Mouse (Mus musculus) CD8-positive naive resting alpha-beta T cell, adult 2 months (primary cell): ENCODE measurements around the gene Aicda.
"Not testable (repeated sequence)": the region's sequence is repeated elsewhere in the genome, so short reads cannot be mapped to it uniquely, and the experiment has no call there.

Experiments
- DNase-seq, 2 experiments: peaks; one replicate each; pipeline ENCODE4 v3.0.0; 2022; ENCODE audit warnings: low read depth in 2 of 2, low spot score in 2 of 2

The Aicda gene

DNA sequence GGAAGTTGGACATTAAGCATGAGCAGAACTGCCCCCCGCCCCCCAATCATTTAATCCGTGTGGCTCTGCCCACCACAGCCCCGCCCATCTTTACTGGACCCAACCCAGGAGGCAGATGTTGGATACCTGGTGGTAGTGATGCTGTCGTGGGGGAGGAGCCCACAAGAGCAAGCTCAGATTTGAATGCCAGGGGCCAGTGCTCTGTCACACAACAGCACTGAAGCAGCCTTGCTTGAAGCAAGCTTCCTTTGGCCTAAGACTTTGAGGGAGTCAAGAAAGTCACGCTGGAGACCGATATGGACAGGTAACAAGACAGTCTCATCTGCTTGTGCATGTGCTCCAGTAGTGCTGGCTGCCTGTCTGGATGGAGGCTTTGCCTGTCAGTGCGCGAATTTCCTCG is at the start of gene Aicda:
TSS of gene Aicda (plus strand) at position 196 of the 400 bp plus-strand sequence.
- no peak for DNase-seq

DNA sequence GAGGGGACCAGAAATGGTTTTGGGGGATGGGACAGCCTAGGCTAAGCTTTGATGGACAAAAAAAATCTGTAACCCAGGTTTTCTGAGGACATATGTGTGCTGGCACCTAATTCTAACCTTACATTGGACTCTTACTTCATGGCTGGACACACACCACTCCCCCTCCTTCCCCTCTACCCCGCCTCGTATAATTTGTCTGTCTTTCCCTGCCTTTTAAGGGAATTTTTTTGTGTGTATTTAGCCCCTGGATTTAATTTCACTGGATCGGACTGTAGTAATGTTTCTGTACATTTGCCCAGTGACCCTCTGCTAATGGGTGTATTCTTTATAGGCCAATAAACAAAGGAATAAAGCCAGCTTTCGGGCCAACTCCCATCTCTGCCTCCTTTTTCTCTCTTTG is 48.6 kb upstream of the Aicda start:
- no peak for DNase-seq

DNA sequence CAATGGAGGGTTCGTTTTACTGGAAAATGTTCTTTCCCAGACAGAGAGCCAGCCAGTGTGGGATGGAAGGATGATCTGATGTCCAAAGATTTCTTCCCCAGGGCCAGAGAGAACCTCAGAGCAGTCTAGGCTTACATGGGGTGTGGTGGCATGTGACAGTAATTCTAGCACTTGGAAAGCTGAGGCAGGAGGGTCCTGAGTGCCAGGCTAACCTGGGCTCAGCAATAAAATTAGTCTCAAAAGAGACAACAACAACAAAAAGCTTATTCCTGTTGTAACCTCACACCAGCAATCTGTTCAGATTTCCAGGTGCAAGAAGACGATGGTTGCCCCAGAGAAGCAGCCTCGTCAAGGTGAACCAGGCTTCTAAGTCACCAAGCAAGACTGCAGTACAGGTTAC is 48.1 kb upstream of the Aicda start, which contains the start of gene Mfap5:
TSS of gene Mfap5 (plus strand) at position 301 of the 400 bp plus-strand sequence.
- DNase-seq = no peak

DNA sequence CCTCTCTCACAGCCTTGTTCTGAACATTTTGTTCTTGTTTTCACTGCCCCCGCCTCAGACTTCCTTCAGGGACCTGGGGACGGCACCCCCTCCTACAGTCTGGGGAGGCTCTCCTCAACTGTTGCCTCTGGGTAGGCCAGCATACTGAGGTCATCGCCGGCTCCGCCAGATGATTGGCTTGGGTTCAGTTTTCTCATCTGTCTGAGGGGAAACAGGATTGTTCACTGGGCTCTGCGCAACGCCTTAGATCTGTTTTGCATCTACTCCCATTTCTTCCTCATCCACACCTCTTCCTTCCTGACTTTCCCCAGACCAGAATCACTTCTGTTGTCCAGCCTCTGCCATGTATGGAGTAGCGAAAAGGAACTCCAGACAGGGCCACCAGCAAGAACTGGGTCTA is 45.1 kb upstream of the Aicda start:
- no peak for DNase-seq

DNA sequence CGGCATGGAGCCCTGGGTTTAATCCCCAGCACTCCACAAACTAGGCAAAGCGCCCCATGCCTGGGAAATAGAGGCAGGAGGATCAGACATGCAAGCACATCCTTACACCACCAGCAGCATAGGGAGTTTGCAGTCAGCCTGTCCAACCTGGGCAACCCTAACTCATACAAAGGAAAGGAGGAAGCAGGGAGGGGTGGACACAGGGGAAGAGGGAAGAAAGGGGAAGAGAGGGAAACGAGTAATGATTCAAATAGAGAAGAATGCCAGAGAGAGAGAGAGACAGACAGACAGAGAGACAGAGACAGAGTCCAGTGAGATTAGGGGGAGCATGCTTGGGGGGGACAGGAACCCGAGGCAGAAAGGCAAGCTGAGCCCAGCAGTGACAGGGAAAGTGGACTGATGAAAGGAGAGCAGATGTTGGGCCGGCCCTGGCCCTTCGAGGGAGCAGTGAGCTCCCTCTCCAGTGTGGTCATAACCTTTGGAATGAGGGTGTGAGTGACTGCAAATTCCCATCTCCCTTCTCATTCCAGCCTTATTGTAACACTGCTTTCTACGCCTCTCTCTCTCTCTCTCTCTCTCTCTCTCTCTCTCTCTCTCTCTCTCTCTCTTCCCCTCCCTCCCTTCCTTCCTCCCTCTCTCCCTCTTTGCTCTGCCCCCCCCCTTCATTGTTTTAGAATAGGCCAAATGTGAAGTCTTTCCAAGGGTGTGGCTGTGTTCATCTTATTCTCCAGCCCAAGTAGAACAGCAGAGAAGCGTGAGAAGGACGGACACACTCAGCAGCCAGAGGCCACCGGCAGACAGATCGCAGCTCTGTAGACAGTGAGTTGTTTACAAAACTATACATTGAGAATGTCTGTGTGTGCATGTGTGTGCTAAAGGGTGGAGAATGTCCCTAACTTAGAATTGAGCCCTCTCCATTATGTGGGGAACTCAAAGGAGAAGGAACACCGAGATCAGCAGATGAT is 40.4 kb upstream of the Aicda start:
- DNase-seq = no peak

DNA sequence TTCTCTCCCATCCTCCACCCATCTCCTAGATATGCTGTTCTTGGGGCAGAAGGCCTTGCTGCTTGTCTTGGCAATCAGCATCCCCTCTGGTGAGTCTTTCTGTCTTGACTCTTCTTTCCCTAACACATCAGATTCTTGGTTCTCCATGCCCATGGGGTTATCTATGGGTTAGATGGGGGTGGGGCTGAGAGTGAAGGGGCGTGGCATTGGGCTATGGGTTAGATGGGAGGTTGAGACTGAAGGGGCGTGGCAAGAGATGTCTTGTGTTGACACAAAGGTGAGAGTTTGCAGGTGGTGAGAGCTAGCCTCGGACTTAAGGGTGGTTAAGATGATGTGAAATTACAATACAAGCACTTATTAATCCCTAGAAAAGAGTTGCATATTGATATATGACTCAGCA is 39.3 kb upstream of the Aicda start:
- no peak for DNase-seq

DNA sequence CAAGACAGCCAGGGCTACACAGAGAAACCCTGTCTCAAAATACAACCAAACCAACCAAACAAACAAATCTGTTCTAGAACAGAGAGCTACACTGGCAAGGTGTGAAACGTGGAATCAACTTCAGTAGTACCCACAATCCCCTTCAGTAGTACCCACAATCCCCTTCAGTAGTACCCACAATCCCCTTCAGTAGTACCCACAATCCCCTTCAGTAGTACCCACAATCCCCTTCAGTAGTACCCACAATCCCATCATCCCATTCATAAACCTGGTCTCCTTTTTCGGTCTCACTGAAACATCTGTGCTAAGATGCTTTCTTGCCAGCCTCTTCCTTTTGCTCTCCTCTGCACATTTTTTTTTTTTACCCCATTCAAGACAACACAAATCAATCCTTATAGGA is 37.8 kb upstream of the Aicda start:
- not testable (repeated sequence) for DNase-seq

DNA sequence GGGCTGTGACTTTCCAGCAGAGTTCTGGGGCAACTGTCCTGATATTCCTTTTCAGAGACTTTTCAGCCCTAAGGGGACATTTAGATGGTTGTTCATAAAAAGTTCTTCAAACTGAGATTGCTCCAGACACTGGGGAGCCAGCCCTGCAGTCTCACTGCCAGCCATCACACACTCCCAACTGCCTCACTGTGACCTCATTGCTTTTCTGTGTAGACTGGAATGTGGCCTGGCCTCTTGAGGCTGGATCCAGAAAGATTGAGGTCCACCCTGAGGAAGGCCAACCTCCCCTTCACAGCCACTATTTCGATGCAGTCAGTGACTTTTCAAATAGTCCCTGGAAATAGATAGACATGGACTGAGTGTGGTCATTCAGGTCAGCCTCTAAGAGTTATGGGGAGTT is 35.9 kb upstream of the Aicda start:
- no peak for DNase-seq

DNA sequence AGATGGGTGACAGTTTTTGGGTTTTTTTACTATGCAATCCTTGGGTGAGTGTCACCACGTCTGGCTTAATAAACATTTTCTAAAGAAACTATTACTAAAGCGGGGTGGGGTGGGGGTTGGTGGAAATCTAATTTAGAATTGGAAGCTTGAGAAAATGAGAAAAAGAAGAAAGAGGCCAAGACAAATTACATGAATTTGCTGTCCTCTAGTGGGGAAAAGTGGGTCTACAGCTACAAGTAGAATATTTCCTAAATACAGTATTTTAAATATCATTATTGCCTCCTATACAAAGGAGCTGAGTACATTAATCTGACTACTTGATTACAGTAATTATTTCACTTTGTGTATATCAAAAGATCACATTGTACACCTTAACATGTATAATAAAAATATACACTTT is 34.2 kb upstream of the Aicda start:
- no peak for DNase-seq

DNA sequence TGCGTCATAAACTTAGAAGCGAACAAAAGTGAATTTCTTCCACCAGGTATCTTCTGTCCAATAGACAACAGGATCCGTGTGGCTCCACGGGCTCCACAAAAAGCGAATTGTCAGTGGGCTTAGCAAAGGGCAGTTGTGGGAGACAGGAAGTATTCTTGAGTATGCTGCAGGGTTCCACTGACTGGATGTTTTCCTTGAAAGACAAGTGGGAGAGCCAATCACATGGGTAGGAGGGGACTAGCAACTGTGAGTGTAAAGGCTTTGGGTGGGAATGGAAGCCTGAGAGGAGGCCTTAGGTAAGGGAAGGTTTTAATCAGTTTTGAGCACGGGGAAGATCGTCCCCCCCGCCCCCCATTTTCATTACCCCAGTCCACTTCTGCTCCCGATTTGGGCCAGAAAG is 31.0 kb upstream of the Aicda start:
- no peak for DNase-seq

DNA sequence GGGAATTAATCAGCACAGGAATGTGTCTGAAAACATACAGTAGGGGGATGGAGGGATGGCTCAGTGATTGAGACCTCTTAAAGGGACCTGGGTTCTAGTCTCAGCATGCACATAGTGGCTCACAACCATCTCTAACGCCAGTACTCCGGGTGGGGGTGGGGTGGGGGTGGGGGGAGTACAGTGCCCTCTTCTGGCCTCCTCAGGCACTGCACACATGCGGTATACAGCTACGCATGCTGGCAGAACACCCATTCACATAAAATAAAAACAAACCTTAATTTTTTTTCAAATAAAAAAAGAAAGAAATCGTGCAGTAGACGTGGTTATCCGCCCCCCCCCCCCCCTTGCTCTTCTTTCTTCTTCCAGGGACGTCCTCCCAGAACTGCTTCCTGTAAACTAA is 30.3 kb upstream of the Aicda start:
- no peak for DNase-seq

DNA sequence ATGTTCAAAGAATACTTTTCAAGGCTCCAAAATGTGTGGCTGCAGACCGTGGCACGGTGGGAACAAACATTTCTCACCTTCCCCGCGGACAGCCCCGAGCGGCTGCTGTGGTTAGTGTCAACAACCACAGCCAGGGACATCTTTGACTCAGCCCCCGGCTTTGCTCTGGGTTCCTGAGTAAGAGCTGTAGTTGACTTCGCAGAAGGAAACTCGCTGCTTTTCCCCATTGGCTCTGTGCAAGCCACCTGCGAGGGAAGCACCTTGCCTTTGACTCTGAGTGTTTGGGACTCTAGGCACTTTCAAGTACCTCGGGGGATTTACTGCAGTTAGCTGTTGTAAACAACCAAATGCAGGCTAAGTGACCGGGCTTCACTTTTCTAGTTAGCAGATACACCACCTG is 26.0 kb upstream of the Aicda start:
- no peak for DNase-seq

DNA sequence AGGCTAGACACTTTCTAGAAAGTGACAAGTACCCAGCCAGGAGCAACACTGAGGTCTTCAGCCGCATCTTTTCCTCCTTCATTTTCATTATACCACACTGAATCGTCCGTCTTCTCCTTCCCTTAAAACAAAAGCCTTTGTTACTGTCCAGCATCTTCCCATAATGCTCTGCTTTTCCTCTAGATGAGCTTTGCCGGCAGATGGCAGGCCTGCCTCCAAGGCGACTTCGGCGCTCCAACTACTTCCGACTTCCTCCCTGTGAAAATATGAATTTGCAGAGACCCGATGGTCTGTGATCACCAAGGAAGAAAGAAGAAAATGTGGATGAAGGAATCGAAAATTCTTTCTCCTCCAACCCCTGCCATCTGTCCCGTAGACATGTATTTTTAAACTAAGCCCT is 25.5 kb upstream of the Aicda start:
- DNase-seq = no peak

DNA sequence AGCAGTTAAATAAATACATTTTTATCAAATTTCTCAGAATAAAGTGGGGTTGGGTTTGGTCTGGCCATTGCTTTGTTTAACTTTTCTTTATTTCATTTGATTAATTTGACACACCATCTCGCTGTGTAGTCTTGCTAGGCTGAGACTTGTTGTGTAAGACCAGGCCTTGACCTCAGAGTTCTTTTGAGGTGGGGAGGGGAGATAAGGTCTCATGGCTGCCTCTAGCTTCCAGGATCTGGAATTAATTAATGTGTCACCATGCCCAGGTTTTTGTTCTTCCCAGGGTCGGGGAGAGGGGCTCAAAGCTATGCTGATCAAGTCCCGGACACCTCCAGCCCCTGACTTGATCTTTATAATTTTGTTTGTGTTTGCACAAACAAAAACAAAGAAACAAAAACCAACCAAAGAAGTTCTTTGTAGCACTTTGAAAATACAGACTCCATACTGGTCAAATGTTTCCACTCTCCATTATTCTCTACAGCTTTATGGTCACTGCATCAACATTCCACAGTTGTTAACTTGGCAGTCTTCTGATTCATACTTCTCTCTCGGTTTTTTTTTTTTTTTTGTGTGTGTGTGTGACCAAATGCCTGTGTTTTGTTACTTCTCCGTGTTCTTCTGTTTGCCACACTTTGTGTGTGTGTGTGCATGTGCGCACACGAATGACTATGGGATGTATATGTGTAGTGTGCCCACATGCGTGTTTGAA is 22.0 kb upstream of the Aicda start:
- no peak for DNase-seq

DNA sequence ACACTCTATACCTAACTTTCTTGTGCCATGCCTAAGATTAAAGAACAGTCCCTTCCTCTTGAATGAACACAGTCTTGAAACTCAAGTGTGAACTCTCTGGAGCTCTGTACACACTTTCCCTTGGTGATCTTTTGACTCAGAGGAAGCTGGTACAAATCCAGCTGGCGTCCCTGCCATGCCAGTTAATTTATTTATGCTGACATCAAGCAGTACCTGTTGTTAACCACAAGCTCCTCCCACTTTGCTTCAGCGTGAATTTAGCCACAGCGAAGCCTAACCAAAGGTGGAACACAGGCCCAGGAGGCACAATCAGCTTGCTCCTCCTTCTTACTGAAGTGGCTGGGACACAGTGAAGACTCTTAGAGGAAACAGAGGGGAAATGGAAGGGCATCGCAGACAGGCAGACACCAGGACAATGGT is 20.7 kb upstream of the Aicda start:
- no peak for DNase-seq

DNA sequence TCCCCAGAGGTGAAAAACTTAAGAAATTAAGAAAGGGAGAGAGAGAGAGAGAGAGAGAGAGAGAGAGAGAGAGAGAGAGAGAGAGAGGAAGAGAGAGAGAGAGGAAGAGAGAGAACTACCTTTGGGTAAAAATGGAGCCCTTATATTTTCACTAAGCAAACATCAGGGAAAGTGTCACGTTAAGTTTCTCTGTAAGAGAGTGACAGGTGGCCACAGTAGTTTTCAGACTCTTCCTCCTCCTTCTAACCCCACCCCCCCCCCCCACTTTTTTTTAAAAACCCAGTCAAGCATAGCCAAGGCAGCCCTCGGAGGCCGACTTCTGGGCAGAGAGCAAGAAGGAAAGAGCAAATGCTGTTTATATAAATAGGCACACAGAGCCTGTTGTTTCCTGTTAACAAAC is 19.6 kb upstream of the Aicda start:
- DNase-seq = no peak

DNA sequence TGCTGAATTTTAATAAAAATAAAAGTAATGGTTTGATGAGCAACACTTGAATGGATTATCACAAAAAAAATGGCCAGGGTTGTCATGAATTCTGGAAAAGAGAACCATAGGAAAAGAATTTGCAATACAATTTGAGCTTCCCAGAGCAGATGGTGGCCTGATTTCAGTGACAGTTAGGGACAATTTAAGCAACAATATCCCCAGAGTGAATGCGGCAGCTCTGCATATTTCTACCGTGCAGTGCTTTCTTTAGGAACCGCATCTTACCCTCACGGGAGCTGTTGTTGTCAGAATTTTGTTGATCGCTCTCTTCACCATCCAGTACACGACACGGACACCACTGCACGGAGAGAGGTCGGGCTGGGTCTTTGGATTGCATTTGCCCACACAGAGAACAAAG is 14.0 kb upstream of the Aicda start:
- DNase-seq = no peak

DNA sequence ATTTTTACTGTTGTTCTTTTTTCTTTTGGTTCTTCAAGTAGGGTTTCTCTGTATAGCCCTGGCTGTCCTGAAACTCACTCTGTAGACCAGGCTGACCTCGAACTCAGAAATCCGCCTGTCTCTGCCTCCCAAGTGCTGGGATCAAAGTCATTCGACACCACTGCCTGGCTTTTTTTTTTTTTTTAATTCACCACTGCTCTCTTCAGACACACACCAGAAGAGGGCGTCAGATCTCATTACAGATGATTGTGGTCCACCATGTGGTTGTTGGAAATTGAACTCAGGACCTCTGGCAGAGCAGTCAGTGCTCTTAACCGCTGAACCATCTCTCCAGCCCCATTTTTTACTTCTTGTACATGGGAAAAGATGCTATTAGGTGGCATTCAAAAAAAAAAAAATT is 11.1 kb upstream of the Aicda start:
- DNase-seq = not testable (repeated sequence)

DNA sequence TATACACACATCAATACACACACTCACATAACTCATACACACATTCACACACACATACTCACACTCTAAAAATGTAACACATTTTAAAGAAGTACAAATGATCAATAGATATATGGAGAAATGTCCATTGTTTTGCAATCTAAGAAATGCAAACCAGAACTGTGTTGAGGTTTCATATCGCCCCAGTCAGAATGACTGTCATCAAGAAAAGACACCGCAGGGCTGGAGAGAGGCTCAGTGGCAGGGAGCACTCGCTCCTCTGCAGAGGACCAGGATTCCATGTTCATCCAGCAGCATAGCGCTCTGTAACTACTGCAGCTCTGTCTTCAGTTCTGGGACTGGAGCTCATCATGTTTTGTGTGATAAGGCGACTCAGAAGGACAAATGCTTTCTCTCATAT is 10.0 kb upstream of the Aicda start:
- no peak for DNase-seq

DNA sequence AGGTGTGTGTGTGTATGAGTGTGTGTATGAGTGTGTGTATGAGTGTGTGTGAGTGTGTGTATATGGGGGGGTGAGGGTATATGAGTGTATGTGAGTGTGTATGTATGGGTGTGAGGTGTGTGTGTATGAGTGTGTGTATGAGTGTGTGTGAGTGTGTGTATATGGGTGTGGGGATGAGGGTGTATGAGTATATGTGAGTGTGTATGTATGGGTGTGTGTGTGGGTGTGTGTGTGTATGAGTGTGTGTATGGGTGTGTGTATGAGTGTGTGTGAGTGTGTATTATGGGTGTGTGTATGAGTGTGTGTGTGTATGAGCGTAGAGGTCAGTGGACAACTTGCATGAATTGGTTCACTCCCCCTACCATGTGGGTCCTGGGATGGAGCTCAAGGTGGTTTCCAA is 8.9 kb upstream of the Aicda start:
- DNase-seq = no peak

DNA sequence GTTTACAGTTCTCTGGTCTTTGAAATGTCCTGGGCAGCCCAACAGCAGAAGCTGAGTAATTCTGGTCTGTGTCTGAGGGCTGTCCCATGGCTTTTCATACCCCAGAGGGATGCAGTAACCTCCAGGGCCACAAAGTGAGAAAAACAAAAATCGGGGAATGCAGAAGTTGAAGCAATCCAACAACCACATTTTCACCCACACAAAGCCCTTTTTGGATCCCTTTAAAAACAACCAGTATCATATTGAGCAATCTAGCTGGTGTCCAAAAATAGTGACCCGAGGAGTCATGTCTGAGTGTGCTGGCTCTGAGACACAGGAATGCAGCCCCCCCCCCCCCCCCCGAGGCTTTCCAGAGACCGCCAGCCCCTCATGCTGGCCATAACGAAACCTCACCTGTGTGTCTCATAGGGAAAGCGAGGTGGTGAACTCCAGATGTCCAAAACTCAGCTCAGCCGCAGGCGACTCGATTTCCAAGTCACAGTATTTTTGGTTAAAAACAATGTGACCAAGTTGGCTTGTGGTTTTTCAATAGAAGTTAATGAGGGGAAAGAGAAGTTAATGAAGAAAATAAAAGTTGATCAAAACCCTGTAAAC is 8.2 kb upstream of the Aicda start:
- no peak for DNase-seq

DNA sequence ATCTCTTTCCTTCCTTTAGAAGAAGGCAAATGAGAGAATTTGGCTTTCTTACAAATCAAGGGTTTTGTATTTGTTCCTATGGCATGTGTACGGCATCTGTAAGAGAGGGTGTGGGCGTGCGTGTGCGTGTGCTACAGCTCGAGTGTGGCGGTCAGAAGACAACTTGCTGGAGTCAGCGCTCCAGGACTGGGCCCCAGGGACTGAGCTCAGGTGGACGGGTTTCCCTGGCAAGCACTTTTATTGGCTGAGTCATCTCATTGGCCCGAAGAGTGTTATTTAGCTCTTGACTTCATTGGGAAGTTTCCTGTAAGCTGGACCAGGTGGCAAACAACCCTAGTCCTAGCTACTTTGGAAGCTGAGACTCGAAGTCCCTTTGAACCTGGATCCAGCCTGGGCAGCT is 7.7 kb upstream of the Aicda start:
- no peak for DNase-seq
